Mouse (Mus musculus) liver, postnatal 0 days (tissue): ENCODE measurements around the gene Kcnj10.

ENCODE experiments used
- CTCF ChIP-seq: sonication (generic); IDR thresholded peaks from 2 replicates; pipeline ENCODE4 v1.5.1; 2016; ENCODE audit warnings: antibody characterized with exemption, low read depth
- EP300 ChIP-seq: IDR thresholded peaks from 2 replicates; pipeline ENCODE4 v1.6.1; 2016; ENCODE audit warnings: antibody characterized with exemption, low read depth, mild to moderate bottlenecking

GRCm38 (mm10) chr1:172311921-172312767, 28.9 kb upstream of the Kcnj10 start:
- TF ChIP-seq CTCF (no peak), EP300 (no peak)
